Mouse (Mus musculus) limb, embryonic 11.5 days (tissue): ENCODE results near the gene Whamm. TPM values are rescaled to one million over a fixed set of nuclear protein-coding genes. Genes with fewer than 3 reads are reported as not detected.

Experiments used
- ATAC-seq: fragments of 200-750 bp; cut with Nextera tagmentation; 2 replicates; pipeline ENCODE4 v1.8.0; 2017; ENCODE audit warnings: low read depth; ENCODE audit not compliant: insufficient number of reproducible peaks, low FRiP score, low TSS enrichment
- DNase-seq: peaks from one replicate; pipeline ENCODE4 v3.0.0-alpha.2; 2015; ENCODE audit warnings: low spot score
- H3K27ac ChIP-seq: fragments of 300-500 bp; sonication (generic); replicated peaks from 2 replicates; pipeline ENCODE4 v1.5.1; 2014; ENCODE audit warnings: low read depth, mild to moderate bottlenecking, low read length
- H3K27me3 ChIP-seq: fragments of 300-500 bp; sonication (generic); 2 replicates; pipeline ENCODE4 v1.6.1; 2014; ENCODE audit warnings: mild to moderate bottlenecking, low read length, mixed read lengths; ENCODE audit not compliant: control insufficient read depth, insufficient read depth
- H3K36me3 ChIP-seq: fragments of 300-500 bp; sonication (generic); 2 replicates; pipeline ENCODE4 v1.6.1; 2014; ENCODE audit warnings: mild to moderate bottlenecking, low read length, moderate library complexity, mixed read lengths; ENCODE audit not compliant: control insufficient read depth, insufficient read depth
- H3K4me1 ChIP-seq: fragments of 300-500 bp; sonication (generic); 2 replicates; pipeline ENCODE4 v1.6.1; 2014; ENCODE audit warnings: low read length, mixed read lengths; ENCODE audit not compliant: control insufficient read depth, insufficient read depth
- H3K4me2 ChIP-seq: fragments of 300-500 bp; sonication (generic); 2 replicates; pipeline ENCODE4 v1.6.1; 2014; ENCODE audit warnings: low read depth, mild to moderate bottlenecking, moderate library complexity; ENCODE audit not compliant: severe bottlenecking
- H3K4me3 ChIP-seq: fragments of 300-500 bp; sonication (generic); 2 replicates; pipeline ENCODE4 v1.5.1; 2014; ENCODE audit warnings: low read depth, low read length
- H3K9ac ChIP-seq: fragments of 300-500 bp; sonication (generic); 2 replicates; pipeline ENCODE4 v1.6.1; 2014; ENCODE audit warnings: mild to moderate bottlenecking, low read length
- H3K9me3 ChIP-seq: fragments of 300-500 bp; sonication (generic); 2 replicates; pipeline ENCODE4 v1.6.1; 2016; ENCODE audit warnings: low read length; ENCODE audit not compliant: control insufficient read depth
- WGBS: fragments of 180-500 bp; shearing (Covaris S2); extraction: QIAGEN DNeasy Blood & Tissue Kit; methylation state at CpG from one replicate; pipeline ENCODE4 v1.1.7; 2014; 5-methylcytosine and 5-hydroxymethylcytosine counted together
- polyA plus RNA-seq: library from polyadenylated mRNA; unstranded; fragments of >200 nt; fragmentation: Nextera tagmentation; extraction: Ambion mirVana; gene quantifications from 2 replicates; pipeline ENCODE4 v1.2.1, GENCODE M21; 2014

The Whamm gene
- 4.4 and 5.6 TPM in 2 replicates for polyA plus RNA-seq

DNA sequence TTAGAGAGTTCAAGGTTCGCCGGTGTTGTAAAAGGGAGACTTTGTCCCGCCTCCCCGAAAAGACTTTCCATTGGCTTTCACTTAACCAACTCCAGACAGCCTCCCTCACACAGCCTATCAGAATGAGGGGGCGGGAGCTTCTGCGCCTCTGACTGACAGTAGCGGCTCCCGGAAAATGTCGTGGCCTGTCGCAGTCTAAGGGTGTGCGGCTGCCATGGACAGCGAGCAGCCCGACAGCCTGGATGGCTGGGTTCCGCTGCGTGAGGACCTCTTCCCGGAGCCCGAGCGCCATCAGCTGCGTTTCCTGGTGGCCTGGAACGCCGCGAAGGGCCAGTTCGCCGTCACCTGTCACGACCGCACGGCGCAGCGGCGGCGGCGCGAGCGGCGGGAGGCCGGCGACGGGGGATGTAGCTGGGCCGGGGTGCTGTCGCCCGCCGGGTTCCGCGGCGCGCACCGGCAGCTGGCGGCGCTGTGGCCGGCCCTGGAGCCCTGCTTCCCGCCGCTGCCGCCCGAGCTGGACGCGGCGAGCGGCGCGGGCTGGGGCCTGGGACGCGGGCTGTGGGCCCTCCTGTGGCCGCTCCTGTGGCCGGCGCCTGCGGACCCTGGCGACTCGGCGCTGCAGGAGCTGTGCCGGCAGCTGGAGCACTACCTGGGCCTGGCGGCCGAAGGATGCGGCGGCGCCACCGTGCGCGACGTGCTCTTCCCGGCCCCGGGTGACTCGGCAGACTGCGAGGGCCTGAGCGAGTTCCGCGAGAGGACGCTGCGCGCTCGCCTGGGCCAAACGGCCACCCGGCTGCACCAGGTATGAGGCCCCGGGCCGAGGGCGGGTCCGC lies at the start of gene Whamm:
Gene Whamm, plus strand, starts transcription at position 159 of the 833 bp plus-strand sequence.
- H3K27ac ChIP-seq = peak within 1 kb of the TSS; percentile 63
- DNase-seq (peak; percentile 91), ATAC-seq (peak; percentile 98)
- no peaks in the 10 kb centered on the region for H3K9me3 ChIP-seq
- peak within 1 kb of the TSS; percentile 70 for H3K9ac ChIP-seq
- no peaks in the 10 kb centered on the region; the same call in 1 of the 2 replicates for H3K36me3 ChIP-seq
- peak within 1 kb of the TSS; percentile 64 for H3K4me3 ChIP-seq
- H3K4me1 ChIP-seq = 0 out of 2 replicates have a peak, but pooled peaks cover 5% of the 10 kb centered on the region
- under 1% methylated on average over 96 of the region's 96 CpGs for WGBS
- peak within 1 kb of the TSS; percentile 66 for H3K4me2 ChIP-seq
- H3K27me3 ChIP-seq = no peaks in the 10 kb centered on the region

DNA sequence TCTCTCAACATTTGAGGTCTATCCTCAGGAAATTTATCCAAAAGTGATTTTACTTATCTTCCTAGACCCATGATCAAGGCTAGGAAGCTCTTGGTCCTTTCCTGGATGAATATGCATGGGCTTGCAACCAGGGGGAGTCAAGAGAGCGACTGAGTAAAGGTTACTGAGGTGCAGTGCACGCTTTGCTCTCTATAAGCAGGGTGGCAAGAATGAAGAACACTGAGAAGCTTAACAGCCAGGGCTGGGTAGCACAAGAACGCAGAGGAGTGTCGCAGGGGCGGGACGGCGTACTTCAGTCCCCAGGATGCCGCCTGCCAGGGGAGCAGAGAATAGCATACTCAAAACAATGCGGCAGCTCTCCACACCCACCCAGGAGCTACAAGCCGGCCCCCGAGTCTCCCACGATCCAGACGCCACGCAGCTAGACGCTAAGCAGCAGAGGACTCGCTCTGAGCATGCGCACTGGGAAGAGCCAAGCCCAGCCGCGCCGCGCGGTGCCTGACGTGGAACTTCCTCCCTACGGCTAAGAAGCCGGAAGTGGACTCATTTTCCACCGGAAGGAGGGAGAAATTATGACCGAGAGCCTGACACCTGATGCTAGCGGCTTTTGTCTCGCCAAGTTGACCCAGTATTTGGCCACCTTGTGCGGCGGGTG lies 47.9 kb upstream of the Whamm start:
- H3K9me3 ChIP-seq = no peaks in the 10 kb centered on the region
- H3K9ac ChIP-seq = peak overlapping the region; percentile 85
- peaks cover 2% of the 10 kb centered on the region; the same call in 1 of the 2 replicates for H3K36me3 ChIP-seq
- H3K4me1 ChIP-seq = peaks cover 5% of the 10 kb centered on the region; the same call in 1 of the 2 replicates
- WGBS = under 1% methylated on average over 31 of the region's 31 CpGs
- H3K27ac ChIP-seq = peak overlapping the region; percentile 87
- H3K4me2 ChIP-seq = peak overlapping the region; percentile 63
- H3K27me3 ChIP-seq = no peaks in the 10 kb centered on the region
- DNase-seq (peak; percentile 97), ATAC-seq (peak; percentile 96)
- H3K4me3 ChIP-seq = peak overlapping the region; percentile 68

DNA sequence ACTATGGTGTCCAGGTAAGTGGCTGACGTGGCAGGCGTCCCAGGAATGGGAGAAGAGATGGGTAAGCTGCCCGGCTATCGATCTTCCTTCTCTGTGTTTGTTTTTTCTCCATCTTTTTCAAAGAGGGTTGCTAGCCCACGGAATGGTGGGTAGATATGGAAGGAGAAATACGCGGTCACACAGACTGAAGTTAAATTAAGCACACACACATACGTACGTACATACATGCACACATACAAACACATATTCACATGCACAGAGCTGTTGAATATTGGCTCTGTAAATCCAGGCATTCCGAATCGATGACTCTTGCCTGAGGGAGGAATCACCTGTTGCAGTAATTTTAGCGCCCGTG lies 47.4 kb upstream of the Whamm start:
- H3K4me2 ChIP-seq = peak overlapping the region; percentile 63
- peak overlapping the region; percentile 85 for H3K9ac ChIP-seq
- H3K27me3 ChIP-seq = no peaks in the 10 kb centered on the region
- peaks cover 5% of the 10 kb centered on the region; the same call in 1 of the 2 replicates for H3K4me1 ChIP-seq
- peaks cover 2% of the 10 kb centered on the region; the same call in 1 of the 2 replicates for H3K36me3 ChIP-seq
- no peak for ATAC-seq
- H3K9me3 ChIP-seq = no peaks in the 10 kb centered on the region
- no peak overlapping the region; the same call in 1 of the 2 replicates for H3K27ac ChIP-seq
- 13% methylated on average over 13 of the region's 13 CpGs for WGBS
- peak overlapping the region; percentile 68 for H3K4me3 ChIP-seq
- DNase-seq = no peak

DNA sequence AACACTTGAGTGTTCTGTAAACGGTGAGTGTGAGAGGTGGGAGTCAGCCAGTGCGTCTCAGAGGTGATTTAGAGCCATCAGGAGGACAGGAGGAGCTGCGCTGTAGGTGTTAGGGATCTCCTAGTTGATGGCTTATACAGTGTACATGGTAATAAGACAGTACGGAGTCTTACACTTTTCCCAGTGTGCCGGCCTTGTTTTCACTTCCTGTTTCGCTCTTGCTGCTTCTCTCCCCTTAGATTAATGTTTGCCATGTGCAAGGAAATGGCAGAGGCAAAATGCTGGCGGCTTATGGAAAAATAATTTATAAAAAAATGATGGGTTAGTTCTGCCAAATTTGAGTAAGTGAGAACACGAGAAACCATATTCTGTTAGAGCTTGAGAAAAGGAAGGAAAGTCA lies 42.1 kb upstream of the Whamm start:
- ATAC-seq (no peak), DNase-seq (no peak)
- Histone ChIP-seq H3K36me3 (peaks cover 32% of the 10 kb centered on the region), H3K9ac (no peak overlapping the region), H3K27ac (no peak overlapping the region), H3K27me3 (no peaks in the 10 kb centered on the region), H3K4me2 (no peak overlapping the region), H3K4me1 (peaks cover 5% of the 10 kb centered on the region; the same call in 1 of the 2 replicates), H3K4me3 (no peak overlapping the region), H3K9me3 (no peaks in the 10 kb centered on the region)
- 91% methylated on average over 8 of the region's 8 CpGs for WGBS

DNA sequence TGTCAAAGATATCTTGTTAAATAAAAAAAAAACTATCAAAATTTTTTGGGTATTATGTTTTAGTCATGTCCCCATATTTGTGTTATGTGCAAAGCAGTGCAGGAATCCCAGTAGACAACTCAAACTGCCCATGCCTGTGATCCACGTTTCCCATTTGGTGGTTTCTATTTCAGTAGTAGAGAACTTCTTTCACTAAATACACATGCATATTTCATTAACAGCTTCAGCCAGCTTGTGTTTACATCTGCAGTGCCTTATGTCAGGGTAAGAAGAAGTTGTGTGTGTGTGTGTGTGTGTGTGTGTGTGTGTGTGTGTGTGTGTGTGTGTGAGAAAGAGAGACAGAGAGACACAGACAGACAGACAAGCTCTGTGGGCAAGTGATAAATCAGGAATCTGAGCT lies 39.6 kb upstream of the Whamm start:
- 86% methylated on average over 1 of the region's 1 CpGs for WGBS
- Histone ChIP-seq H3K9ac (no peak overlapping the region), H3K4me3 (no peak overlapping the region), H3K9me3 (no peaks in the 10 kb centered on the region), H3K27ac (no peak overlapping the region), H3K27me3 (no peaks in the 10 kb centered on the region), H3K36me3 (peaks cover 32% of the 10 kb centered on the region), H3K4me1 (no peaks in the 10 kb centered on the region), H3K4me2 (no peak overlapping the region)
- ATAC-seq = no peak
- no peak for DNase-seq

DNA sequence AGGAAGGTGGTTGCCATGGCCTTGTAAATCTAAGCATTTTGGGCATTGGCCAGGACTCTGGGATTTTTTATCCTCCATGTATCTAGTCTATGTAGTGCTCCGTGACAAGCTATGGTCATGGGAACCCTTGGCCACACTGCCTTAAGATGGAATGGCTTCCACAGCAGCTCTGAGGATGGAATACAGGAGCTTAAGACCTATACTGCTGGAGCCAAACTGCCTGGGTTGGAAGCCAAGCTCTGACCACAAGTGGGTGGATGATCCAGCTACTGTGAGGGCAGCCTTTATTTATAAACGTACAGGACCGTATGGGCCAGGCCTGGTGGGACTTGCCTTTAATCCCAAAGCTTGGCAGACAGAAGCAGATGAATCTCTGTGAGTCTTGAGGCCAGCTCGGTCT lies 34.6 kb upstream of the Whamm start:
- Histone ChIP-seq H3K27me3 (no peaks in the 10 kb centered on the region), H3K9ac (no peak overlapping the region), H3K27ac (no peak overlapping the region), H3K4me1 (no peaks in the 10 kb centered on the region), H3K4me2 (no peak overlapping the region), H3K9me3 (no peaks in the 10 kb centered on the region), H3K4me3 (no peak overlapping the region), H3K36me3 (peaks cover 24% of the 10 kb centered on the region)
- WGBS = 91% methylated on average over 4 of the region's 4 CpGs
- no peak for ATAC-seq
- no peak for DNase-seq

DNA sequence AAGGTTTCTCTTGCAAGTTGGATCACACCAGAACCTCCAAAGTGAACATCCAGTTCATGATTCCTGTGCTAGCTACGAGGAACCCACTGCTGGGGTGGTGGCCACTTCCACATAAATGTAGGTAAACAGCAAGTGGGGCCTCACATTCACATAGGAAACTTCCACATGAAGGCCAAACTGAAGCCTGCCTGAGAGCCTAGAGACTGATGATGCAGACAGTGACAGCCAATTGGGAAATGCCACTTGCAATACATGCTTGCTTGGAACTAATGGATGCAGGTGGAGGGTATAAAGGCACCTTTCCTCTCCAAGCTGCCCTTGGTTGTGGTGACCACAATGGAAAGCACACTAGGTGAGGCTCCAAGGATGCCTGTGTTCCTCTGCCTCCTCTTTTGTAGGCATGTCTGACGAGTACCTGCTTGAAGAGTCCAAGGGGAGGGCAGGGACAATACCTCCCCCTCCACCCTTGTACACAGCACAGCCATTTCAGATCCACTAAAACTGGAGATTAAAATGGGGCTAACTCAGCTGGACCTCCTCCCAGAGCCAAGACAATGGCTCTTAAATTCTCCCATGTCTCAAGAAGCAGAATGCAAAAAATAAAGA lies 32.9 kb upstream of the Whamm start:
- no peaks in the 10 kb centered on the region for H3K9me3 ChIP-seq
- no peak overlapping the region for H3K27ac ChIP-seq
- H3K36me3 ChIP-seq = peaks cover 9% of the 10 kb centered on the region; the same call in 1 of the 2 replicates
- WGBS = 83% methylated on average over 2 of the region's 2 CpGs
- no peak for DNase-seq
- H3K9ac ChIP-seq = no peak overlapping the region
- no peaks in the 10 kb centered on the region for H3K4me1 ChIP-seq
- H3K4me3 ChIP-seq = no peak overlapping the region
- ATAC-seq = no peak
- no peak overlapping the region for H3K4me2 ChIP-seq
- H3K27me3 ChIP-seq = no peaks in the 10 kb centered on the region

DNA sequence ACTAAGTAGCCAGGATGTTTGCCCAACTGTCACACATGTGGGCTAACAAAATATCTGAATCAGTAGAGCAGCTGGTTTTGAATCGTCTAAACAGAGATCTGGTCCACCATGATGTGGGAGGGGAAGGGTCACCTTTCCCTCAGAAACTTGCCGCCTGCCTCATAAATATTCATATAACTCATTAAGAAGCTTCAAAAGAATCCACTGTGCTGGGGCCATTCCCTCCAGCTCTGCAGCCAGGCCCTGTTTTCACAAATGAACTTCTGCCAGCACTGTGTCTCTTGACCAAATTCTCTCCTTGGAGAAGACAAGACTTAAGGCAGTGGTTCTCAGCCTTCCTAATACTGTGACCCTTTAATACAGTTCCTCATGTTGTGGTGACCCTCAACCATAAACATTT lies 31.5 kb upstream of the Whamm start:
- DNase-seq (no peak), ATAC-seq (no peak)
- WGBS = 28% methylated on average over 2 of the region's 2 CpGs
- H3K9me3 ChIP-seq = no peaks in the 10 kb centered on the region
- no peak overlapping the region for H3K9ac ChIP-seq
- no peaks in the 10 kb centered on the region for H3K36me3 ChIP-seq
- H3K27ac ChIP-seq = no peak overlapping the region
- no peak overlapping the region for H3K4me3 ChIP-seq
- H3K4me1 ChIP-seq = no peaks in the 10 kb centered on the region
- H3K27me3 ChIP-seq = no peaks in the 10 kb centered on the region
- no peak overlapping the region for H3K4me2 ChIP-seq
